Mouse (Mus musculus) heart, adult 2 months (tissue): ENCODE data around the gene Ube2n. TPM values are rescaled to one million over a fixed set of nuclear protein-coding genes. Genes with fewer than 3 reads are reported as not detected.

Source experiments
- DNase-seq, 2 experiments: peaks; one replicate each; pipeline ENCODE4 v3.0.0; 2021
- H3K27ac ChIP-seq: fragments of 200-600 bp; 2 replicates; pipeline ENCODE4 v1.8.1; 2022
- H3K27me3 ChIP-seq: fragments of 200-500 bp; 2 replicates; pipeline ENCODE4 v1.6.1; 2012; ENCODE audit warnings: mild to moderate bottlenecking, low read length, inconsistent platforms, mixed read lengths; ENCODE audit not compliant: control insufficient read depth, insufficient read depth
- H3K36me3 ChIP-seq: fragments of 200-500 bp; 2 replicates; pipeline ENCODE4 v1.6.1; 2012; ENCODE audit warnings: low read length, inconsistent platforms; ENCODE audit not compliant: control insufficient read depth, insufficient read depth
- H3K4me1 ChIP-seq: fragments of 200-500 bp; 2 replicates; pipeline ENCODE4 v1.6.1; 2011; ENCODE audit warnings: low read length; ENCODE audit not compliant: control insufficient read depth, insufficient read depth
- H3K4me3 ChIP-seq: fragments of 200-600 bp; 2 replicates; pipeline ENCODE4 v1.8.1; 2022
- H3K79me2 ChIP-seq: fragments of 200-500 bp; replicated peaks from 2 replicates; pipeline ENCODE4 v1.6.1; 2012; ENCODE audit warnings: mild to moderate bottlenecking, inconsistent platforms, low read length, moderate library complexity, mixed read lengths; ENCODE audit not compliant: control insufficient read depth, insufficient read depth
- H3K9ac ChIP-seq: fragments of 200-500 bp; 2 replicates; pipeline ENCODE4 v1.6.1; 2012; ENCODE audit warnings: low read depth, mild to moderate bottlenecking, control low read depth, inconsistent platforms, low read length, mixed read lengths
- CTCF ChIP-seq: fragments of 200-600 bp; IDR thresholded peaks from 2 replicates; pipeline ENCODE4 v1.8.1; 2022; ENCODE audit warnings: antibody characterized with exemption, mild to moderate bottlenecking, moderate library complexity
- EP300 ChIP-seq: fragments of 200-500 bp; IDR thresholded peaks from 2 replicates; pipeline ENCODE4 v1.6.1; 2011; ENCODE audit warnings: low read depth, low read length, control low read depth; ENCODE audit not compliant: insufficient read depth
- POLR2A ChIP-seq: fragments of 200-500 bp; IDR thresholded peaks from 2 replicates; pipeline ENCODE4 v1.6.1; 2011; ENCODE audit warnings: mild to moderate bottlenecking, low read depth, low read length, control low read depth; ENCODE audit not compliant: insufficient read depth
- WGBS: fragments of 180-500 bp; shearing (Covaris S2); methylation state at CpG from one replicate; pipeline ENCODE4 v1.1.7; 2018; 5-methylcytosine and 5-hydroxymethylcytosine counted together
- intact Hi-C: fragments of 180-260 bp; cut with DNase I; formaldehyde crosslinking; loops from one replicate; pipeline ENCODE4 v1.15.1; 2025
- polyA plus RNA-seq: library from polyadenylated mRNA; depleted of rRNA; stranded (reverse); fragments of >200 nt; gene quantifications from 2 replicates; pipeline ENCODE4 v1.2.3, GENCODE M21; 2012
- total RNA-seq, 2 experiments: library from RNA; stranded (reverse); gene quantifications; 2 replicates each; pipeline ENCODE4 v1.2.3; 2021

The Ube2n gene
- total and polyA plus RNA-seq, 3 experiments: 48.8 to 89.7 (median 89.5) TPM

DNA sequence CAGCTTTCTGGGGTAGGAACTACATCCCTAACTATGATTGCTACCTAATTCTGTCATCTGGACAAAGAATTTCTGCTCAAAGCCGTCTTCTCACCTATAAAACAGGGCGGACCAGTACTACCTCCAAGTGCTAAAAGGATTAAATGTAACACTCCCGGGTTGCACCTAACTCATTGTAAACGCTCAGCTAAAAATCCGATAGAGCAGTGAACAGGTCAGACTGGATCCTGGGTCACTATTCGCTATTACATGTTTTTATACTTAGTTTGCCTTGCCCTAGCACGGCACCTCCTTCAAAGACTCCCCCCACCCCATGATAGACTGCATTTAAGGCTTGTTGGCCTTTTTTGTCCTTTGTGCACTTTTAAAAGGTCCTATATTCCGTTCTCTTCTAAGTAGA, 47.5 kb downstream of the Ube2n start:
- Histone ChIP-seq H3K27me3 (no peaks in the 10 kb centered on the region), H3K27ac (peak overlapping the region; percentile 90), H3K4me1 (peaks cover 11% of the 10 kb centered on the region), H3K9ac (peak overlapping the region; percentile 97), H3K36me3 (peaks cover 5% of the 10 kb centered on the region), H3K4me3 (peak overlapping the region; percentile 52), H3K79me2 (peaks cover 6% of the 10 kb centered on the region)
- DNase-seq: peak in 1 of 2 experiments; percentile 17
- TF ChIP-seq CTCF: no peak
- no peak for TF ChIP-seq EP300
- TF ChIP-seq POLR2A: no peak
- intact Hi-C loops: loop anchor here (2.0 to 5.0 kb wide), 3 partner anchors 95 to 212 kb away; no protein-coding TSS in a partner anchor
- 4% methylated on average over 8 of the region's 8 CpGs for WGBS

DNA sequence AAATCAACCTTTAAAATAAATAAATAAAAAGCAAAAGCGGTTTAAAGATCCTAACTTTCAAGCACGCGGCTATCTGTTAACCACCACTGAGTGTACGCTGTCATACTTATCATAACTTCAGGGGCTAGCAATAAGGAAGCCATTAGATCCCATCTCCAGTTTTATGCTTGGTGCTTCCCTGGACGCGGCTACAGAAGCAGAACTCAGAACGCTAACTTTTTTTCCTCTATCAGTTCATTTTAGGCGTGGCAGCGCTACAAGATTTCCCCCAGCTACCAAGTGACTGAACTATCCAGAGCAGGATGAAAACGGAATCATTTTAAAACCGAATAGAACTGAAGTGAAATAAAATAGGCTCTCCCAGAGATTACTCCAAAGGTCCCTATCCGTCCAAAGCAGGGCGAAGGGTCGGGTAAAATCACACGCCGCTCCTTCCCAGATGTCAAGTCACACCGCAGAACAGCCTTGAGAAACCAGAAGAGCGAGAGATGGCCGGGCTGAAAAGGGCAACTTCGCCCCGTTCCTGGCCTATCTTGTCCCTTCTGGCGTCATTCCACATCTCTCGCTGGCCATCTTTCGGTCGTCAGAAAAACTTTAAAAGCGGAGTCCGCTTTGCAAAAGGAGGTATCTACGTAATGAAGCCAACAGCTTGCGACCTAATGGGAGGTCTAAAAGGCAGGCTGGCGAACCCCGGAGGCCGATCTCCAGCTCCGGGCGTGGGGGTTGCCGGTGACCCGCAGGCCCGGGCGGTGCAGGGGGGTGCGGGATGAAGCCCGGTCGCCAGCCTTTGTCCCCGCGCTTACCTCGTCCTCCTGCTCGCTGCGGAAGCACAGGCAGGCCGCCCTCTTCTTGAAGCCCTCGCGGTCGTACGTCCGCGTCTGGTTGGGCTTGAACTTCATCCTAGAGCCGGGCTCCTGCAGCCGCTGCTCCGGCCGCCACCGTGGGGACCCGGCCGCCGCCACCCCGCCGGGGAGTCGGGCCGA, 48.2 kb downstream of the Ube2n start:
- peaks cover 11% of the 10 kb centered on the region for H3K4me1 ChIP-seq
- H3K27ac ChIP-seq: peak overlapping the region; percentile 90
- WGBS: under 1% methylated on average over 65 of the region's 65 CpGs
- H3K79me2 ChIP-seq: peaks cover 4% of the 10 kb centered on the region; the same call in 1 of the 2 replicates
- intact Hi-C loops: loop anchor here (2.0 to 5.0 kb wide), 3 partner anchors 94 to 212 kb away; no protein-coding TSS in a partner anchor
- DNase-seq: peak in 1 of 2 experiments; percentile 75
- H3K27me3 ChIP-seq: no peaks in the 10 kb centered on the region
- H3K9ac ChIP-seq: peak overlapping the region; percentile 97
- H3K4me3 ChIP-seq: peak overlapping the region; percentile 52
- H3K36me3 ChIP-seq: peaks cover 5% of the 10 kb centered on the region
- TF ChIP-seq EP300 (no peak), CTCF (no peak), POLR2A (no peak)

DNA sequence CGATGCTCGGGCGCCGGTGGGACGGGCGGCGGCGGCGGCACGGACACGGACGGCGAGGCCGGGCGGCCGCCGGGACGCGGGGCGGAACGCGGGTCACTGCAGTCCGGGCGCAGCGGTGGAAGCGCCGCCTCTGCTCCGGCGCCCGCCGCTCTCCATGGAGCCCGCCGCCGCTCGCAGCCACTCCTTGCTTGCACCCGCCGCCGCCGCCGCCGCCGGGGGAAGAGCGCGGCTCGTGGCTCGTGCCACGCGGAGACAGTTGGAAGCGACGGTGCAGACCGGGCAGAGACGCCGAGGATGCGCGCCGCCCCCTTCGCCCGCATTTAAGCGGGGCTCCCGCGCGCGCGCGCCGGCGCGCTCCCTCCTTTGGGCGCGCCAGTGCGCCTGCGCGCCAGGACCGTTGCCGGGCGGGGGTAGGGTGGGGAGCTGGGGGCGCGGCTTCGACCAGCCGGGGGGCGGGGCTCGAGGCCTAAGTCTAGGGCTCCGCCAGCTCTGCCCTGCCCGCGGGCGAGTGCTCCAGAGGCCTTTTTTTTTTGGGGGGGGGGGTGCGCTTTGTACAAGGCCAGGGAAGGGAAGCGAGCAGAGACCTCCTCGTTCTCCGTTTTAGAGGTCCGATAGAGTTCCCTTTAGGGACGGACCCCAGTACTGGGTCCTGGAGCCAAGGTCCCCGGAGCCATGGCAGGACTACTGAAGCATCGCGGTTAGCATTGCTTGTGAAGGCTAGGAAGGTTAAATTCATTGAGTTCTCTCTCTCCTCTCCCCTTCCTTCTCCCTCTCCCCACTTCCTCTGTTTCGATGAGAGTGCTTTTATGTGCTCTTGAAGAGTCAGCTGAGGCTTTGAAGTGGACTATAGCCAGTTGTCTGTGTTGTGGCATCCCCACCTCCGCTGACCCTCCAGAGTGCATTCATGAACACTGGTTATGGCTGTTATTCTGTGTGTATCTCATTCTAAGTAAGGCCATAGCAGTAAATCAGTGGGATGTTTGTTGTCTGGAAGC, 49.2 kb downstream of the Ube2n start, which contains the start of gene Nudt4:
Gene Nudt4 (minus strand): TSS at position 296 of the 995 bp plus-strand sequence.
- peak; percentile 90 to 92 for DNase-seq
- Histone ChIP-seq H3K36me3 (peaks cover 5% of the 10 kb centered on the region; the same call in 1 of the 2 replicates), H3K4me1 (peaks cover 10% of the 10 kb centered on the region), H3K4me3 (peak within 1 kb of the TSS; percentile 52), H3K27me3 (no peaks in the 10 kb centered on the region), H3K27ac (peak within 1 kb of the TSS; percentile 90), H3K79me2 (peaks cover 4% of the 10 kb centered on the region; the same call in 1 of the 2 replicates), H3K9ac (peak within 1 kb of the TSS; percentile 97)
- peak; percentile 81 for TF ChIP-seq POLR2A
- TF ChIP-seq EP300: no peak
- TF ChIP-seq CTCF: peak; percentile 11; the same call in 1 of the 2 replicates
- intact Hi-C loops: loop anchor here (2.0 to 5.0 kb wide), 3 partner anchors 93 to 211 kb away; no protein-coding TSS in a partner anchor
- 1% methylated on average over 94 of the region's 97 CpGs for WGBS

DNA sequence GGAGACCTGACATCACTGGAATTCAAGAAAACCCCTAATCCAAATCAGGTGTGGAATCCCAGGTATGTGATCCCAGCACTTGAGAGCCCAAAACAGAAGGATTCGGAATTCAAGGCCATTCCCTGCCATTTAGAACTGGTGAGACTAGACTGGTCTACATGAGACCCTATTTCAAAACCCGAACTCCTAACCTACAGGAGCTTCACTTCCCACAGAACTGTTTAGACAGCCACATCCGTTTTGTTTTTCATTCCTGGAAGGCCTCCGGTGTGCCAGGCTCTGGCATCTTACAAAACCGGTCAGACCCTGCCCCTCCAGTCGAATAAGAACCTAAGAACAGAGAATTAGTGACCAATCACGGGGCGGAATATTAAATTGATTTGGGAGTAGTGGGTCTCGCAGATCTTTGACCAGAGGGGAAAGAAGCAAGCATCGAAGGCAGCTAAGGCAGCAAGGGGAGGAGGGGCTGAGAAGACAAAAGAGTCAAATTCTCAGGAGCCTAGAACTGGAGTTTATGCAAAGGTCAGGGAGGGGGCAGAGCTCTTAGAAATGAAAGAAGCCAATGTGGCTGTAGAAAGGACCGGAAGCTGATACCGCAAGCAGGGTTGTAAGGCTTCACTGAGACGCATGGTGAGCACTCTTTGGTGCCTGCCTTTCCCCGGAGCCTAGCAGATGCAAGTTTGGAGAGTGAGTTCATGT, 50.4 kb downstream of the Ube2n start:
- TF ChIP-seq CTCF (no peak), EP300 (no peak), POLR2A (no peak)
- 56% methylated on average over 14 of the region's 14 CpGs for WGBS
- intact Hi-C loops: no loop called here

DNA sequence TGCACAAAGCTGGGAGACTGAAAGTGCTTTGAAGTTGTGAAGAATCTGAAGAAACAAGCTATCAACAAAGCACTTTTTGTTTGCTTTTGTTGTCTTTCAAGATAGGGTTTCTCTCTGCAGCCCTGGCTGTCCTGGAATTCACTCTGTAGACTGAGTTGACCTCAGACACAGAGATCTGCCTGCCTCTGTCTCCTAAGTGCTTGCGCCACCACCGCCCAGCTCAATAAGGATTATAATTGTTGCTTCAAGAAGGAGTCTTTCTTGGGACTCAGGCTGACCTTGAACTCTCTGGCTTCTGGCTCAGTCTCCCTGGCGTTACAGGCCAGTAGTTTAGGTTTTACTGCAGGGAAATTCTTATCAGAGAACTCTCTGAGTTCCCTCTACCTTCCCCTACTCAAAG, 51.8 kb downstream of the Ube2n start:
- DNase-seq: no peak
- intact Hi-C loops: no loop called here
- 91% methylated on average over 3 of the region's 3 CpGs for WGBS
- no peak overlapping the region for H3K4me3 ChIP-seq
- H3K9ac ChIP-seq: no peak overlapping the region
- no peaks in the 10 kb centered on the region for H3K27me3 ChIP-seq
- no peaks in the 10 kb centered on the region for H3K79me2 ChIP-seq
- TF ChIP-seq POLR2A: no peak
- no peak for TF ChIP-seq EP300
- no peak for TF ChIP-seq CTCF
- H3K27ac ChIP-seq: no peak overlapping the region
- H3K4me1 ChIP-seq: peaks cover 5% of the 10 kb centered on the region
- no peaks in the 10 kb centered on the region for H3K36me3 ChIP-seq

More for the DNA sequence above, 50.4 kb downstream of the Ube2n start:
- H3K4me3 ChIP-seq: no peak overlapping the region
- DNase-seq: no peak
- no peaks in the 10 kb centered on the region for H3K27me3 ChIP-seq
- no peak overlapping the region for H3K27ac ChIP-seq
- H3K79me2 ChIP-seq: no peaks in the 10 kb centered on the region
- H3K9ac ChIP-seq: no peak overlapping the region
- peaks cover 3% of the 10 kb centered on the region; the same call in 1 of the 2 replicates for H3K36me3 ChIP-seq
- peaks cover 5% of the 10 kb centered on the region for H3K4me1 ChIP-seq
